Mouse (Mus musculus) cerebellum, postnatal 36 days (tissue): ENCODE results near the gene Olfr282.

Experiments
- DNase-seq, 2 experiments: peaks; one replicate each; pipeline ENCODE4 v3.0.0; 2021 to 2022; ENCODE audit warnings: mixed read lengths in 2 of 2

The Olfr282 gene

DNA sequence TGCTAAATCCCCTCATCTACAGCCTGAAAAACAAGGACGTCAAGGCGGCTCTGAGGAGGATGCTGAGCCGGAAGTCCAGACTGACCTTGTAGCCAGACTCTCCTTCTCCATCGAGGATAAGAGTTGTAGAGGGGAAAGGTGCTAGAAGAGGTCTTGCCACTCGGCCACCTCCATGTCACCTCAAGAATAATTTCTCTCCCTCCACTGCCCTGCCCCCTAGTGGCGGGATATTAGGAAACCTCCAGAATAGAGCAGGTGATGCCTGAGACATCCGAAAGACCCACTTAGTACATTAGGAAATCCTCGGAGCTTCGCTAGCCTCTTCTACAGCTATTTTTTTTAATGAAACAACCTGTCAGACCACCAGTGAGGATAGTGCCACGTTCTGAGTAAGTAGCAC is 44.4 kb downstream of the Olfr282 start:
- DNase-seq = peak; percentile 41 to 53

GRCm38 (mm10) chr15:98476281-98476680 is 45.3 kb downstream of the Olfr282 start:
- no peak for DNase-seq

DNA sequence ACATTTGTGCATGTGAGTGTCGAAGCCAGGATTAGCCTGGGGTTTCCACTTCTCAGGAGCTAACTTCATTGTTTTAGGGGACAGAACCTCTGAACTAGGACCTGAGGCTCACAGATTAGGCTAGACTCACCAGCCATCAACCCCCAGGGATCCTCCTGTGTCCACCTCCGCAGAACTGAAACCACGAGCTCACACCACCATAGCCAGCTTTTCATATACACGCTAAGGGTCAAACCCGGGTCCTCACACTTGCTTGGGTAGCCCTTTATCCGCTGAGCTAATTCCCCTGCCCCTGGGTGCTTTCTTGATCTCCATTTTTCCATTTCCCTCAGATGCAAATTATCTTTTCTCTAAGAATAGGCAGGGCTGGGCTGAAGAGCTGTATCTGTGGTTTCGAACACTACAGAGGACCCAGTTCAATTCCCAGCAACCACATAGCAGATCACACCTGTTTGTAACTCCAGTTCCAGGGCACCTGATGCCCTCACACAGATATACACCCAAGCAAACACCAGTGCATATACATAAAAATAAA is 48.6 kb downstream of the Olfr282 start:
- no peak for DNase-seq

GRCm38 (mm10) chr15:98482701-98483100 is 51.7 kb downstream of the Olfr282 start, which contains the start of gene Lalba:
Gene Lalba, minus strand, starts transcription at chr15:98482721.
- no peak for DNase-seq

DNA sequence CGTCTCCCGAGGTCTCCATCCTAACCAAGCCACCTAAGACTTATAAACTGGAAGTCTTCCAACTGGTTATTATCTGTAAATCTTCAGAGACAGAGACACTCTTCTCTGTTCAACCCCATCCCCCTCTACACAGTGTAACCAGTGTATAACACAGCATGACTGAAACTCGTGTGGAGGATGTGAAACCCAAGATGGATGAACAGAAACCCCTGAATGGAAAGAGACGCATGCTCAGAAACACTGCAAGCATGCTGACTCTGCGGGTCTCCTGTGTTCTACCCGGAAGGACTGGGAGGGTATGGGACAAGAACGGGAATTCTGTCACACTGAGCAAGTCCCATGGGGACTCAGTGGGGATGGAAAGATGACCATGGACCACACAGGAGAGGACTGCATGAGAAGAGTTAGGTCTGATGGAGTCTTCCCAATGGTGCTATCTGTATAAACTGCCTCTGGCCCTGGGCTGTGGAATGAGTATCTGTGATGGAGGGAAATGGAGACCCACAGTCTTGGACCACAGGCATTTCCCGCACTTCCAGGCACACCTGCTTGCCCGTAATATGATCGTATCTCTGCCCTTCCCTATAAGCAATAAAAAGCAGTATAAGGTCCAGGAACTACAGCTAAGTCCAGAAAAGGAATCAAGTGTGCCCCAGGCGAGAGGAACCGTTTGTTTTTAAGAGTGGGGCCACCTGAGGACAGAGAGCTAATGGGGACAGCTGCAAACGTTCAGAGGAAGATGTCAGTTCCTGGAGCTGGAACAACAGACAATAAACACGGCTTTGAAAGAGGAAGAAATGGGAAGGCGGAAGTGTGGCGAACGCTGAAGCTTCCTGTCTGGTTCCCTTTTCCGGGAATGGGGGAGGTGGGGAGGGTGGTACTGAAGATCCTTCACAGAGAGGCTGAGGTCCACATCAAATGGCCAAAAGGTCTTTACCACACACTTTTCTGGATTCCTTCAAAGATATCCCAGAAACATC is 53.2 kb downstream of the Olfr282 start:
- DNase-seq = no peak

- DNase-seq = no peak
These were observed 55.5 kb downstream of the Olfr282 start for GRCm38 (mm10) chr15:98486433-98487021.
